Mouse (Mus musculus) forebrain, embryonic 14.5 days (tissue): ENCODE results near the gene Klhl20. TPM values are rescaled to one million over a fixed set of nuclear protein-coding genes. Genes with fewer than 3 reads are reported as not detected.
A peak's percentile ranks its signal among the peaks of the same experiment; 100 is the strongest.
"Not testable (repeated sequence)": the region's sequence is repeated elsewhere in the genome, so short reads cannot be mapped to it uniquely, and the experiment has no call there.

Experiments
- ATAC-seq: fragments of 200-750 bp; cut with Nextera tagmentation; 2 replicates; pipeline ENCODE4 v1.8.0; 2017; ENCODE audit warnings: mild to moderate bottlenecking, moderate library complexity
- DNase-seq: peaks from one replicate; pipeline ENCODE4 v3.0.0-alpha.2; 2015; ENCODE audit warnings: low spot score
- H3K27ac ChIP-seq: fragments of 300-500 bp; sonication (generic); 2 replicates; pipeline ENCODE4 v1.5.1; 2014; ENCODE audit warnings: low read depth, mild to moderate bottlenecking, control low read depth, low read length, moderate library complexity
- H3K27me3 ChIP-seq: fragments of 300-500 bp; sonication (generic); replicated peaks from 2 replicates; pipeline ENCODE4 v1.6.1; 2014; ENCODE audit warnings: low read length, control low read depth, mixed read lengths; ENCODE audit not compliant: control insufficient read depth, insufficient read depth
- H3K36me3 ChIP-seq: fragments of 300-500 bp; sonication (generic); 2 replicates; pipeline ENCODE4 v1.6.1; 2014; ENCODE audit warnings: low read length, control low read depth; ENCODE audit not compliant: control insufficient read depth, insufficient read depth
- H3K4me1 ChIP-seq: fragments of 300-500 bp; sonication (generic); 2 replicates; pipeline ENCODE4 v1.6.1; 2014; ENCODE audit warnings: antibody characterized with exemption, low read length, control low read depth; ENCODE audit not compliant: control insufficient read depth, insufficient read depth
- H3K4me2 ChIP-seq: fragments of 300-500 bp; sonication (generic); 2 replicates; pipeline ENCODE4 v1.6.1; 2014; ENCODE audit warnings: mild to moderate bottlenecking, control low read depth, low read length
- H3K4me3 ChIP-seq: fragments of 300-500 bp; sonication (generic); 2 replicates; pipeline ENCODE4 v1.5.1; 2014; ENCODE audit warnings: low read depth, low read length, control low read depth
- H3K9ac ChIP-seq: fragments of 300-500 bp; sonication (generic); 2 replicates; pipeline ENCODE4 v1.6.1; 2014; ENCODE audit warnings: mild to moderate bottlenecking, low read length, control low read depth, moderate library complexity
- H3K9me3 ChIP-seq: fragments of 300-500 bp; sonication (generic); replicated peaks from 2 replicates; pipeline ENCODE4 v1.6.1; 2016; ENCODE audit warnings: low read length, control low read depth, mixed read lengths; ENCODE audit not compliant: control insufficient read depth
- WGBS: fragments of 180-500 bp; shearing (Covaris S2); extraction: QIAGEN DNeasy Blood & Tissue Kit; methylation state at CpG from one replicate; pipeline ENCODE4 v1.1.7; 2014; 5-methylcytosine and 5-hydroxymethylcytosine counted together
- polyA plus RNA-seq: library from polyadenylated mRNA; unstranded; fragments of >200 nt; fragmentation: Nextera tagmentation; extraction: Ambion mirVana; gene quantifications from 2 replicates; pipeline ENCODE4 v1.2.1, GENCODE M21; 2014

The Klhl20 gene
- 17.2 and 17.7 TPM in 2 replicates for polyA plus RNA-seq

DNA sequence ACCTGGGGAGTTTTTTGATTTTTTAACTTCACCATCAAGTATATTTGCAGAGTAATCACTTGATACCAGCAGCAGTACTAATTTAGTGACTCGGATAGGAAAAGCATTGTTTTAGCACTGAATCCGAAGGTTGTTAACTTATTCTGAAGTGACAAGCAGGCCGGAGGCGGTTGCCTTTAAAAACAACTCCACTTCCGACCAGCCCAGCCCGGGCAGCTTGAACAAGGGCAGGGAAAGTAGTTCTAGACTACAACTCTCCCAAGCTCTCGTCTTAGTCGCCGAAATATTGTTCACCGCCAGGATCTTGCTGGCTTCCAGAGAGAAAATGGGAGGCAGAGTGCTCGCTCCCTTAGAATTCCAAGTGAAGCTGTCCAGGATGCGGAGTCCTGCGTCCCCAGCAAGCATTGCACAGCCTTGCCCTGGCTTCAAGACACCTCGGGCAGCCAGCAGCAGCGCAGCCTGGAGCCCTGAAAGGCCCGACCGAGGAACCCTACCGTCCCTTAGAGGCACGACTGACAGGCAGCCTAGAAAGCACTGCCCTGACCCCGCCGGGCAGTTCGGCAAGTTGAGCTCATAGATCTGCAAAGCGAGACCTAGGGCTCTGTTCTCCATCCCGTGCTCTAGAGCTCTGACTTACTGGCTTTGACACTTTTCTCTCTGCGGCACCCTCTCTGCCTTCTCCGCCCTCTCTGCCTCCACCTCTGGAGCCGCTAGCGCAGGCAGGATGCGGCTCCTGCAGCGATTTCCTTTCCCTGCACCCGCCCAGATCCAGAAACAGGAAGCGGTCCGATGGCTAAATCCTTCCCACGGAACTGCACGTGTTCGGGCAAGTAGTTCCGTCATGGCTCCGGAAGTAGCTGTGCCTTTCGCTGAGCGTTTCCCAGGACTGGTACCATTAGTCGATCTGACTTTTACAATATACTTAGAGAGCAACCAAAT is at the start of gene Klhl20:
TSS of gene Klhl20 (minus strand) at position 786 of the 939 bp plus-strand sequence.
- Histone ChIP-seq H3K9me3 (no peaks in the 10 kb centered on the region), H3K27me3 (no peaks in the 10 kb centered on the region), H3K27ac (peak within 1 kb of the TSS; percentile 74), H3K4me3 (peak within 1 kb of the TSS; percentile 87), H3K36me3 (no peaks in the 10 kb centered on the region), H3K4me1 (peaks cover 9% of the 10 kb centered on the region; the same call in 1 of the 2 replicates), H3K9ac (peak within 1 kb of the TSS; percentile 95), H3K4me2 (peak within 1 kb of the TSS; percentile 88)
- ATAC-seq (peak; percentile 97), DNase-seq (peak; percentile 96)
- WGBS, result 2% methylated on average over 41 of the region's 41 CpGs

DNA sequence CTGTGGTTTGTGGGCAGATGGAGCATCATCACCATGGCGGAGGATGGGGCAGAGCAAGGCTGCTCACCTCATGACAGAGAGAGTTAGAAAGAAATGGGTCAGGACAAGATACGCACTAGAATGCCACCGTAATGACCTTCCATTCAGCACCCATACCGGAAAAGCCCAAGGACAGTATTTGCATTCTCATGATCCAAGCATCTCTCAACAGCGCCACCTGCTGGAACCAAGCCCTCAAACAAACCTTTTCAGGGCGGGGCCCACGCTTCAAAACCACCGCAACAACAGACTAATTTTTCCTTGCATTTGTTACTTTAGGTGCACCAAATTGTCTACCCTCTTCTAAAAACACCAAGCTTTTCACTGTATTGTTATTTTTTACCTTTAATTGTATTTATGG is 49.4 kb upstream of the Klhl20 start:
- Histone ChIP-seq H3K9ac (no peak overlapping the region), H3K4me3 (no peak overlapping the region), H3K4me1 (no peaks in the 10 kb centered on the region), H3K27me3 (no peaks in the 10 kb centered on the region), H3K27ac (no peak overlapping the region), H3K4me2 (no peak overlapping the region), H3K36me3 (no peaks in the 10 kb centered on the region), H3K9me3 (no peaks in the 10 kb centered on the region; the same call in 1 of the 2 replicates)
- WGBS, result 57% methylated on average over 8 of the region's 8 CpGs
- ATAC-seq, result no peak
- DNase-seq, result peak; percentile 46

DNA sequence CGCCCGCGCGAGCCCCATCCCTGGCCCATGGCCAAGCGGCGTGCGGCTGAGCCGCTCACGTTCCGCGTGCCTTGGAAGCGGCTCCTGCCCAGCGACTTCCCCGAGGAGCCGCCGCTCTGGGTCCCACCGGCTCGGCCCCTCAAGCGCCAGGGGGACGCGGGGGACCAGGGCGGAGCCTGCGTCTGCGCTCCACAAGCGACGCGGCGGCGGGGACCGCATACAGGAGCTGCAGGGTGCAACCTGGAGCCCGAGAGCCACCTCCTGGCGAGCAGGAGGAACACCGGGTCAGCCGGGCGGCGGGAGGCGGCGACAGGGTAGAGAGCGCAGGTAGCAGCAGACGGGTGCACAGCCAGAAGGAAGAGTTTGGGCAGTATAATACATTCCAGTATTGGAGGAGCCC is 39.3 kb upstream of the Klhl20 start:
- H3K9ac ChIP-seq, result peak overlapping the region; percentile 63
- H3K27me3 ChIP-seq, result 0 out of 2 replicates have a peak, but pooled peaks cover 6% of the 10 kb centered on the region
- H3K4me2 ChIP-seq, result peak overlapping the region; percentile 74
- H3K27ac ChIP-seq, result no peak overlapping the region
- H3K9me3 ChIP-seq, result no peaks in the 10 kb centered on the region
- H3K4me1 ChIP-seq, result no peaks in the 10 kb centered on the region
- DNase-seq (peak; percentile 79), ATAC-seq (peak; percentile 97)
- no peaks in the 10 kb centered on the region for H3K36me3 ChIP-seq
- under 1% methylated on average over 40 of the region's 40 CpGs for WGBS
- H3K4me3 ChIP-seq, result peak overlapping the region; percentile 42

DNA sequence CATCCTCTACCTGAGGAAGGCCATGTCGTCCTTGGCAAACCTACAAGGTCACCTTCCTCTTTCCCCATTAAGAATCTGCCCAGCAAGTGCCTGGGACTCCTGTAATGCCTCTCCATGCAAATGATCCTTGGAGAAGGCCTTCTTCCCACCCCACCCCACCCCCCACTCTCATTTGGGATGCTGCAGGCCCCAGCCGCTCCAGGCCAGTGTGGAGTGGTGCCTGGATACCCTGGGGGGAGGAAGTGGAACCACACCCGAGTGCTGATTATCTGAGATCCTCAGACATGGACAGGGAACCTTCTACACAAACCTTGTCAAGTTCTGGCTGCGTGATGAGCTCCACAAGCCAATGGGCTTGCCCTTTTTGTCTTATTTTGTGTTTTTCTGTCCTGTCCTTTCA is 29.0 kb upstream of the Klhl20 start:
- ATAC-seq (no peak), DNase-seq (no peak)
- 67% methylated on average over 4 of the region's 4 CpGs for WGBS

DNA sequence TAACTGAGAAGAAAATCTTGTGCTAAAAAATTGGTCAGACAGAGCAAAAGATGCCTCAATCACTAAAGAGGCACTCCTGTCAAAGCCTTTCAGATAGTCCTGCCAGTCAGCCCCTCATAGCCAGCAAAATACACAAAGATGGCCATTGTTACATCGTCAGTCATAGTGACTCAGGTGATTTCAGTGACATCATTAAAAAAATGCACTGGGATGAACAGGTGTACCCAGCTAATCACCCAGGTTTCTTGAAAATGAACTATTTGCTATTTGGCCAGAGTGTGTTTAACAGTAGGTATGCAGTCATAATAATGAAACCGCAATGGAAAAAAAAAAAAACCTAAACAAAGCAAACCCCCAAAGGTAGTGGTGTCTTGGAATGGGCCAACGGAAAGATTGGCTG is 27.9 kb upstream of the Klhl20 start, which contains the start of gene Tex50:
TSS of gene Tex50 (minus strand) at position 101 of the 400 bp plus-strand sequence.
- Histone ChIP-seq H3K27me3 (no peaks in the 10 kb centered on the region), H3K4me2 (no peak within 1 kb of the TSS), H3K36me3 (no peaks in the 10 kb centered on the region), H3K9ac (no peak within 1 kb of the TSS), H3K4me3 (no peak within 1 kb of the TSS), H3K27ac (no peak within 1 kb of the TSS), H3K4me1 (no peaks in the 10 kb centered on the region), H3K9me3 (no peaks in the 10 kb centered on the region)
- ATAC-seq (no peak), DNase-seq (no peak)
- 89% methylated on average over 3 of the region's 3 CpGs for WGBS

More for the DNA sequence above, 29.0 kb upstream of the Klhl20 start:
- no peaks in the 10 kb centered on the region for H3K36me3 ChIP-seq
- no peaks in the 10 kb centered on the region for H3K9me3 ChIP-seq
- no peak overlapping the region for H3K4me3 ChIP-seq
- H3K9ac ChIP-seq, result no peak overlapping the region
- no peak overlapping the region for H3K4me2 ChIP-seq
- no peaks in the 10 kb centered on the region for H3K4me1 ChIP-seq
- no peak overlapping the region for H3K27ac ChIP-seq
- no peaks in the 10 kb centered on the region for H3K27me3 ChIP-seq

DNA sequence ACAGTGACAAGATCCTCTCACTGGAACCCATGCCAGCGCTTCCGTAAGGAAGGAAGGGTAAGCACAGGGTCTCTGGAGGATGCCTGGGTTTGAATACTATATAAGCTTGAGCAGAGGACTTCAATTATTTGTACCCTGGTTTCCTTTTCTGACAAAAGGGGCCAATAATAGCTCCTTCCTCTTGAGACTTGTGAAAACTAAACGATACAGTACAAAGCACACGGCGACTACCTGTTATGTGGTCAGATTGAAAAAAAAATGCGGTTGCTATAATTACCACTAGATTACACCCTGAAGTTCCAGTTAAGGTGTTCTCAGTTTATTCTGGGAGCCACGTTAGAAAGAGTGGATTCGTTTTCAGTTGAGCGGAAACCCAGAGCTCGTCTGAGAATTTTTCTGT is 25.2 kb upstream of the Klhl20 start:
- DNase-seq (no peak), ATAC-seq (no peak)
- no peaks in the 10 kb centered on the region for H3K9me3 ChIP-seq
- H3K4me3 ChIP-seq, result no peak overlapping the region
- no peaks in the 10 kb centered on the region for H3K4me1 ChIP-seq
- no peaks in the 10 kb centered on the region for H3K27me3 ChIP-seq
- H3K4me2 ChIP-seq, result no peak overlapping the region
- no peak overlapping the region for H3K9ac ChIP-seq
- 75% methylated on average over 10 of the region's 10 CpGs for WGBS
- H3K36me3 ChIP-seq, result no peaks in the 10 kb centered on the region
- no peak overlapping the region for H3K27ac ChIP-seq

DNA sequence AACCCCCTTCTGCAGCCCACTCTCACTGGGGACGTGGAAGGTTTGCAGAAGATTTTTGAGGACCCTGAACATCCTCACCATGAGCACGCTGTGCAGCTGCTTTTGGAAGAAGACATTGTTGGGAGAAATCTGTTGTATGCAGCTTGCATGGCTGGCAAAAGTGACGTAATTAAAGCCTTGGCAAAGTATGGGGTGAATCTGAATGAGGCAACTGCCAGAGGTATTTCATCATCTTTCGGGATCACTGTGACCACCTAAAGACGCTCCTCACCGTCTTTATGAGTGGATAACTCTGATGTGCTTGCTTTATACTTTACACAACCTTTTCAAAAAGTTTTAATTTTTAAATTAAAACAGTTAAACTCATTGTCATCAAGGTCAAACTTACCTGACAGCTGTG is 19.8 kb upstream of the Klhl20 start:
- no peak overlapping the region for H3K9ac ChIP-seq
- DNase-seq (peak; percentile 36), ATAC-seq (no peak)
- no peaks in the 10 kb centered on the region for H3K27me3 ChIP-seq
- 32% methylated on average over 6 of the region's 6 CpGs for WGBS
- H3K9me3 ChIP-seq, result no peaks in the 10 kb centered on the region
- H3K4me3 ChIP-seq, result no peak overlapping the region
- H3K27ac ChIP-seq, result no peak overlapping the region
- no peaks in the 10 kb centered on the region for H3K4me1 ChIP-seq
- H3K4me2 ChIP-seq, result 0 out of 2 replicates have a peak overlapping the region, but pooled peaks have one; percentile 3
- no peaks in the 10 kb centered on the region for H3K36me3 ChIP-seq

DNA sequence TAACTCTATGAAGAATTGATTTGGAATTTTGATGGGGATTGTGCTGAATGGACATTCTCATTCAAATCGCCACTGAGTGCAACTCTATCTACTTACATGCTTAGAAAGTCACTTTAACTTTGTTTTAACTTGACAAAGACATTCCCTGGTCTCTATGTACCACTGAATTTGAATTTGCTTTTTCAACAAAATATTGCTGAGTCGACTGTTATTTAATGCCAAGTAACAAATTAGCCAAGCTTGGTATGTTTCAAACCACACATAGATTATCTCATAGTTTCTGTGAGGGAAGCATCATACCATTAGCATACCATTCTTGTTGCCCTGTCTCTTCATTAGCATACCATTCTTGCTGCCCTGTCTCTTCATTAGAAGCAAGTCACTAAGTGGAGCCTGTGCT is 16.6 kb upstream of the Klhl20 start:
- no peaks in the 10 kb centered on the region for H3K9me3 ChIP-seq
- no peak for ATAC-seq
- H3K4me3 ChIP-seq, result no peak overlapping the region
- no peak for DNase-seq
- no peaks in the 10 kb centered on the region for H3K27me3 ChIP-seq
- WGBS, result 76% methylated on average over 2 of the region's 2 CpGs
- H3K4me2 ChIP-seq, result no peak overlapping the region
- H3K9ac ChIP-seq, result no peak overlapping the region
- H3K4me1 ChIP-seq, result no peaks in the 10 kb centered on the region
- H3K36me3 ChIP-seq, result no peaks in the 10 kb centered on the region
- no peak overlapping the region for H3K27ac ChIP-seq

DNA sequence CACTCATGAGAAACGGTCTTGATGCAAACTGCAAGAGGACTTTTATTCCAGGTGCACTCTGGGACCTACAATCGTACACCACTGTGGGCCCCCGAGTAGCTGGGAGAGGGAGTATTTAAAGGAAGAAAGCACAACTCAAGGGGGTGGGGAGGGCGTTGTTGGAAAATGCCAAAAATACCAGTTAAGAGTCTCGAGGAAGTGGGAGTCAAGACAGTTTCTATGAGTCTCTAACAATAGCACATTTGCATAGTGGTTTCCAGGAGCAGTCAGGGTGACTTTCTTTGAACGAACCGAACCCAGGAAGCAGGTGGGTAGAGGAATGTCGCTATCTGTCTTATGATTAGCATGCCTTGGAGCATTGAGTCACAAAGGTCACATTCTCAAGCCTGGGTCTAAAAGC is 14.3 kb upstream of the Klhl20 start:
- H3K9ac ChIP-seq, H3K4me2 ChIP-seq, H3K4me3 ChIP-seq, DNase-seq, H3K36me3 ChIP-seq, H3K27ac ChIP-seq, ATAC-seq, H3K4me1 ChIP-seq, H3K27me3 ChIP-seq, H3K9me3 ChIP-seq: not testable (repeated sequence)
- 87% methylated on average over 8 of the region's 8 CpGs for WGBS
